Mouse (Mus musculus): ENCODE results near the gene Wdr48. TPM values are rescaled to one million over a fixed set of nuclear protein-coding genes. Genes with fewer than 3 reads are reported as not detected.

The Wdr48 gene
- total RNA-seq (2014; rRNA removed) (50.9 and 62.1 TPM in 2 replicates), polyA plus RNA-seq (2015; fragmentation: Nextera tagmentation; extraction: Ambion mirVana) (47.3 and 47.5 TPM in 2 replicates)

- Histone ChIP-seq H3K27ac (peak within 1 kb of the TSS; percentile 79), H3K4me1 (ENCODE audit: insufficient read depth, low read length) (peaks cover 9% of the 10 kb centered on the region), H3K4me2 (ENCODE audit: low read depth, low read length) (peak within 1 kb of the TSS; percentile 92), H3K9me3 (ENCODE audit: low read length) (no peaks in the 10 kb centered on the region), H3K9ac (replicated peaks; ENCODE audit: low read length) (peak within 1 kb of the TSS; percentile 80), H3K36me3 (ENCODE audit: insufficient read depth, low read length) (no peaks in the 10 kb centered on the region), H3K4me3 (ENCODE audit: low read length) (peak within 1 kb of the TSS; percentile 83), H3K27me3 (ENCODE audit: insufficient read depth, low read length) (no peaks in the 10 kb centered on the region)
- 4% methylated on average over 34 of the region's 34 CpGs for WGBS
- ATAC-seq (peak; percentile 99), DNase-seq (ENCODE audit: low spot score) (peak; percentile 100)
- TF ChIP-seq CTCF (IDR thresholded peaks at IDR 0.05; ENCODE audit: low read depth), result no peak
Observed at GRCm38 (mm10) chr9:119894339-119895009, at the start of gene Wdr48. TSS of gene Wdr48 (plus strand) at chr9:119894878.

DNA sequence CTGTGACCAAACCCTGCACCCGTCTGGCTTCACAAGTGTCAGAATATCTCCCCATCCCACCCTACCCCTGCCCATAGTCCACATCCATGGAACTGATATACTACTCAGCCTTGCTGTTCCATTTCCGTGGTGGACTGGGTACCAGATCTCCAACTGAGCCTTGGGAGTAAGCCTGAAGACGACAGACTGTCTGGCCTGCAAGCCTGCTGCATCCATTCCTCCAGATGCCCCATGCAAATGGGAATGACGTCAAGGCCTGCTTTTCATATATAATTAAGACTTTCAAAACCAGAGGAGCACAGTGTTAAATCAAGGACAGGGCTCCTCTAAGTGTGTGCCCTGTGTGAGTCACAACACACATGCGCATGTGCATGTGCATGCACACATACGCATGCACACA lies 47.5 kb upstream of the Wdr48 start:
- no peak for ATAC-seq
- Histone ChIP-seq H3K4me3 (ENCODE audit: low read length) (no peak overlapping the region), H3K9ac (replicated peaks; ENCODE audit: low read length) (no peak overlapping the region), H3K36me3 (ENCODE audit: insufficient read depth, low read length) (no peaks in the 10 kb centered on the region), H3K27me3 (ENCODE audit: insufficient read depth, low read length) (no peaks in the 10 kb centered on the region), H3K9me3 (ENCODE audit: low read length) (no peaks in the 10 kb centered on the region), H3K4me1 (ENCODE audit: insufficient read depth, low read length) (no peaks in the 10 kb centered on the region; the same call in 1 of the 2 replicates), H3K27ac (no peak overlapping the region), H3K4me2 (ENCODE audit: low read depth, low read length) (no peak overlapping the region)
- peak; percentile 19 for DNase-seq (ENCODE audit: low spot score)
- no peak for TF ChIP-seq CTCF (IDR thresholded peaks at IDR 0.05; ENCODE audit: low read depth)
- WGBS, result 69% methylated on average over 6 of the region's 6 CpGs

GRCm38 (mm10) chr9:119848671-119849070 lies 46.0 kb upstream of the Wdr48 start:
- TF ChIP-seq CTCF (IDR thresholded peaks at IDR 0.05; ENCODE audit: low read depth), result no peak
- DNase-seq (ENCODE audit: low spot score) (no peak), ATAC-seq (no peak)
- no peaks in the 10 kb centered on the region for H3K36me3 ChIP-seq (ENCODE audit: insufficient read depth, low read length)
- no peak overlapping the region for H3K9ac ChIP-seq (replicated peaks; ENCODE audit: low read length)
- no peaks in the 10 kb centered on the region for H3K27me3 ChIP-seq (ENCODE audit: insufficient read depth, low read length)
- no peaks in the 10 kb centered on the region for H3K9me3 ChIP-seq (ENCODE audit: low read length)
- H3K4me2 ChIP-seq (ENCODE audit: low read depth, low read length), result no peak overlapping the region
- 41% methylated on average over 7 of the region's 7 CpGs for WGBS
- H3K4me3 ChIP-seq (ENCODE audit: low read length), result no peak overlapping the region
- no peak overlapping the region for H3K27ac ChIP-seq
- no peaks in the 10 kb centered on the region; the same call in 1 of the 2 replicates for H3K4me1 ChIP-seq (ENCODE audit: insufficient read depth, low read length)

DNA sequence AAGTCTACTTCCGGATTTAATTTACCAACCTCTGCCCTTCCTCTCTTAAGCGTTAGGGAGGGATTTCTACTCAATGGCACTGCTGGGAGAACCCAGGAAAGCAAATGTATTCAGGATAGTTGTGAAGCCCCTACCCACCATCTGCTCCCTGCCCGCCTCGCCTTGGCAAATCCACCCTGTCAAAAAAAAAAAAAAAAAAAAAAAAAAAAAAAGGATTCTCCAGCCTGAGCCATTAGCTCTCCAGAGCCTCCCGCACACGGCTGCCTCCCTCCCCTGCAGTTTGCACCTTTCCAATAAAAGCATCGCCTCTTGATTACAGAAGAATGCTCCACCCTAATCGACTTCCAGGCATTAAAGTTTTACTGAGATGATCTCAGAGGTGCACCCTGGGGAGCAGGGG lies 45.5 kb upstream of the Wdr48 start:
- DNase-seq (ENCODE audit: low spot score), result no peak
- ATAC-seq, result no peak

GRCm38 (mm10) chr9:119852347-119853030 lies 42.2 kb upstream of the Wdr48 start:
- Histone ChIP-seq H3K36me3 (ENCODE audit: insufficient read depth, low read length) (no peaks in the 10 kb centered on the region), H3K4me3 (ENCODE audit: low read length) (no peak overlapping the region), H3K4me1 (ENCODE audit: insufficient read depth, low read length) (no peaks in the 10 kb centered on the region; the same call in 1 of the 2 replicates), H3K9me3 (ENCODE audit: low read length) (no peaks in the 10 kb centered on the region), H3K27ac (peak overlapping the region; percentile 34; the same call in 1 of the 2 replicates), H3K4me2 (ENCODE audit: low read depth, low read length) (no peak overlapping the region), H3K27me3 (ENCODE audit: insufficient read depth, low read length) (no peaks in the 10 kb centered on the region), H3K9ac (replicated peaks; ENCODE audit: low read length) (no peak overlapping the region)
- peak; percentile 59 for TF ChIP-seq CTCF (IDR thresholded peaks at IDR 0.05; ENCODE audit: low read depth)
- whole genome bisulfite sequencing, result 39% methylated on average over 10 of the region's 10 CpGs
- peak; percentile 82 for ATAC-seq
- peak; percentile 79 for DNase-seq (ENCODE audit: low spot score)

More for the DNA sequence above, 45.5 kb upstream of the Wdr48 start:
- H3K27ac ChIP-seq, result no peak overlapping the region
- 22% methylated on average over 8 of the region's 8 CpGs for WGBS
- TF ChIP-seq CTCF (IDR thresholded peaks at IDR 0.05; ENCODE audit: low read depth), result no peak
- no peaks in the 10 kb centered on the region; the same call in 1 of the 2 replicates for H3K4me1 ChIP-seq (ENCODE audit: insufficient read depth, low read length)
- no peaks in the 10 kb centered on the region for H3K27me3 ChIP-seq (ENCODE audit: insufficient read depth, low read length)
- no peaks in the 10 kb centered on the region for H3K9me3 ChIP-seq (ENCODE audit: low read length)
- no peak overlapping the region for H3K9ac ChIP-seq (replicated peaks; ENCODE audit: low read length)
- H3K4me2 ChIP-seq (ENCODE audit: low read depth, low read length), result no peak overlapping the region
- H3K36me3 ChIP-seq (ENCODE audit: insufficient read depth, low read length), result no peaks in the 10 kb centered on the region
- H3K4me3 ChIP-seq (ENCODE audit: low read length), result no peak overlapping the region

- peak overlapping the region; percentile 34; the same call in 1 of the 2 replicates for H3K27ac ChIP-seq
- H3K9ac ChIP-seq (replicated peaks; ENCODE audit: low read length), result no peak overlapping the region
- H3K27me3 ChIP-seq (ENCODE audit: insufficient read depth, low read length), result no peaks in the 10 kb centered on the region
- no peak; the same call in 1 of the 2 replicates for TF ChIP-seq CTCF (IDR thresholded peaks at IDR 0.05; ENCODE audit: low read depth)
- H3K36me3 ChIP-seq (ENCODE audit: insufficient read depth, low read length), result no peaks in the 10 kb centered on the region
- ATAC-seq, result peak; percentile 31
- no peak for DNase-seq (ENCODE audit: low spot score)
- WGBS, result 57% methylated on average over 2 of the region's 2 CpGs
- H3K4me1 ChIP-seq (ENCODE audit: insufficient read depth, low read length), result no peaks in the 10 kb centered on the region; the same call in 1 of the 2 replicates
- H3K9me3 ChIP-seq (ENCODE audit: low read length), result no peaks in the 10 kb centered on the region
- H3K4me3 ChIP-seq (ENCODE audit: low read length), result no peak overlapping the region
- H3K4me2 ChIP-seq (ENCODE audit: low read depth, low read length), result no peak overlapping the region
Observed at GRCm38 (mm10) chr9:119853071-119853846, 41.4 kb upstream of the Wdr48 start.

All from hindbrain, postnatal 0 days (tissue).